Mouse (Mus musculus) forebrain, embryonic 14.5 days (tissue): ENCODE results near the gene Ehmt1. TPM values are rescaled to one million over a fixed set of nuclear protein-coding genes. Genes with fewer than 3 reads are reported as not detected.

Experiments
- ATAC-seq: fragments of 200-750 bp; cut with Nextera tagmentation; 2 replicates; pipeline ENCODE4 v1.8.0; 2017; ENCODE audit warnings: mild to moderate bottlenecking, moderate library complexity
- DNase-seq: peaks from one replicate; pipeline ENCODE4 v3.0.0-alpha.2; 2015; ENCODE audit warnings: low spot score
- H3K27ac ChIP-seq: fragments of 300-500 bp; sonication (generic); 2 replicates; pipeline ENCODE4 v1.5.1; 2014; ENCODE audit warnings: low read depth, mild to moderate bottlenecking, control low read depth, low read length, moderate library complexity
- H3K27me3 ChIP-seq: fragments of 300-500 bp; sonication (generic); replicated peaks from 2 replicates; pipeline ENCODE4 v1.6.1; 2014; ENCODE audit warnings: low read length, control low read depth, mixed read lengths; ENCODE audit not compliant: control insufficient read depth, insufficient read depth
- H3K36me3 ChIP-seq: fragments of 300-500 bp; sonication (generic); 2 replicates; pipeline ENCODE4 v1.6.1; 2014; ENCODE audit warnings: low read length, control low read depth; ENCODE audit not compliant: control insufficient read depth, insufficient read depth
- H3K4me1 ChIP-seq: fragments of 300-500 bp; sonication (generic); 2 replicates; pipeline ENCODE4 v1.6.1; 2014; ENCODE audit warnings: antibody characterized with exemption, low read length, control low read depth; ENCODE audit not compliant: control insufficient read depth, insufficient read depth
- H3K4me2 ChIP-seq: fragments of 300-500 bp; sonication (generic); 2 replicates; pipeline ENCODE4 v1.6.1; 2014; ENCODE audit warnings: mild to moderate bottlenecking, control low read depth, low read length
- H3K4me3 ChIP-seq: fragments of 300-500 bp; sonication (generic); 2 replicates; pipeline ENCODE4 v1.5.1; 2014; ENCODE audit warnings: low read depth, low read length, control low read depth
- H3K9ac ChIP-seq: fragments of 300-500 bp; sonication (generic); 2 replicates; pipeline ENCODE4 v1.6.1; 2014; ENCODE audit warnings: mild to moderate bottlenecking, low read length, control low read depth, moderate library complexity
- H3K9me3 ChIP-seq: fragments of 300-500 bp; sonication (generic); replicated peaks from 2 replicates; pipeline ENCODE4 v1.6.1; 2016; ENCODE audit warnings: low read length, control low read depth, mixed read lengths; ENCODE audit not compliant: control insufficient read depth
- WGBS: fragments of 180-500 bp; shearing (Covaris S2); extraction: QIAGEN DNeasy Blood & Tissue Kit; methylation state at CpG from one replicate; pipeline ENCODE4 v1.1.7; 2014; 5-methylcytosine and 5-hydroxymethylcytosine counted together
- polyA plus RNA-seq: library from polyadenylated mRNA; unstranded; fragments of >200 nt; fragmentation: Nextera tagmentation; extraction: Ambion mirVana; gene quantifications from 2 replicates; pipeline ENCODE4 v1.2.1, GENCODE M21; 2014

Gene Ehmt1
- polyA plus RNA-seq, 1 experiment from 2014 or later, result 76.7 TPM

DNA sequence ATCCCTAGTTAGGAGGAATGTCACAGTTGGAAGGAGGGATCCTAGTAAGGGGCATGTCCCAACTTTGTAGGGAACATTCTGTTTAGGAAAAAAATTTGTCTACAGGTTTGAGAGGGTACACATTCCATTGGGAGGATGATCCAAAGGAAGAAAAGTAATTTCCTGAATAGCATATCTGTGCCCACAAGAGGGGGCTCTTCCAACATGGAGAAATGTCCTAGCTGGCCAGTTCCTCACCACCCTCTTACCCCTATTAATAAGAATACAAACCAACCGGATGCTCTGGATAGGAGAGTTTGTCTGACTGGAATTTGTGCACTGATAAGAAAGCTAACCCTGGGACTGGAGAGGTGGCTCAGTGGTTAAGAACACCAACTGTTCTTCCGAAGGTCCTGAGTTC, 4.1 kb upstream of the Ehmt1 start:
- no peak overlapping the region for H3K4me2 ChIP-seq

DNA sequence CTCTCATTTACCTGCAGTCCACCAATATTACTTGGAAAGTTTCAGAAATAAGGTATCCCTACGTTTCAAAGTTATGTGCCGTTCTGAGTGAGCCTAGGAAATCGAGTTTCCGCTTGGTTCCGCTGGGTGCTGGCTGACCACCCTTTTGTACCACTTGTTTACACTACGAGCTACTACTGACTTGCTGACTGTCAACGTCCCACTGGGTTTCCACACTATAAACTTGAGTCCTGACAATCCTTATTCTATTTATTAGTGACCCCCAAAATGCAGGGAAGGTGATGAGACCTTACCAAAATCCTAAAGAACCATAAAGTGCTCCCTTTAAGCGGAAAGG, 393 bp upstream of the Ehmt1 start:
- peak overlapping the region; percentile 96 for H3K4me3 ChIP-seq
- peak overlapping the region; percentile 99 for H3K9ac ChIP-seq
- peak overlapping the region; percentile 58 for H3K4me2 ChIP-seq
- H3K27me3 ChIP-seq, result no peaks in the 10 kb centered on the region
- H3K36me3 ChIP-seq, result no peaks in the 10 kb centered on the region
- WGBS, result 9% methylated on average over 8 of the region's 8 CpGs
- H3K9me3 ChIP-seq, result no peaks in the 10 kb centered on the region
- DNase-seq, result no peak
- H3K4me1 ChIP-seq, result peaks cover 11% of the 10 kb centered on the region
- peak; percentile 46; the same call in 1 of the 2 replicates for ATAC-seq
- 0 out of 2 replicates have a peak overlapping the region, but pooled peaks have one; percentile 97 for H3K27ac ChIP-seq

More for the DNA sequence above, 4.1 kb upstream of the Ehmt1 start:
- H3K36me3 ChIP-seq, result 0 out of 2 replicates have a peak, but pooled peaks cover 2% of the 10 kb centered on the region
- ATAC-seq (no peak), DNase-seq (peak; percentile 20)
- WGBS, result 55% methylated on average over 2 of the region's 2 CpGs
- H3K4me1 ChIP-seq, result no peaks in the 10 kb centered on the region
- no peak overlapping the region for H3K9ac ChIP-seq
- no peak overlapping the region for H3K4me3 ChIP-seq
- H3K27ac ChIP-seq, result no peak overlapping the region
- H3K9me3 ChIP-seq, result no peaks in the 10 kb centered on the region
- no peaks in the 10 kb centered on the region for H3K27me3 ChIP-seq

DNA sequence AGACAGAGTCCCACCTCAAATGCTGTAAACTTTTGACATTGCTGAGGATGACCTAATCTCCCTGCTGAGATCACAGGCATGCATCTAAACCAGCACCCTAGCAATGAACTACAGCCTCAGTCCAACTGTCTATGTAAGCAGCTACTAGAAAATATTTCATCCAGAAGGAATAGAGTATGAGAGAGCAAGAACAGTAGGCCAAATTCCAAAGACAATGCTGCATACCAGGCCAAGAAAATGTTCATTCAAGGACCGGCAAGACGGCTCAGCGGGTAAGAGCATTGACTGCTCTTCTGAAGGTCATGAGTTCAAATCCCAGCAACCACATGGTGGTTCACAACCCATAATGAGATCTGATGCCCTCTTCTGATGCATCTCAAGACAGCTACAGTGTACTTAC, 4.7 kb downstream of the Ehmt1 start:
- H3K4me2 ChIP-seq, result no peak overlapping the region
- ATAC-seq, result no peak
- no peak overlapping the region for H3K9ac ChIP-seq
- H3K27ac ChIP-seq, result no peak overlapping the region
- H3K36me3 ChIP-seq, result peaks cover 12% of the 10 kb centered on the region
- no peaks in the 10 kb centered on the region for H3K27me3 ChIP-seq
- no peaks in the 10 kb centered on the region for H3K9me3 ChIP-seq
- peaks cover 11% of the 10 kb centered on the region for H3K4me1 ChIP-seq
- H3K4me3 ChIP-seq, result no peak overlapping the region
- no peak for DNase-seq
- 93% methylated on average over 3 of the region's 3 CpGs for WGBS

DNA sequence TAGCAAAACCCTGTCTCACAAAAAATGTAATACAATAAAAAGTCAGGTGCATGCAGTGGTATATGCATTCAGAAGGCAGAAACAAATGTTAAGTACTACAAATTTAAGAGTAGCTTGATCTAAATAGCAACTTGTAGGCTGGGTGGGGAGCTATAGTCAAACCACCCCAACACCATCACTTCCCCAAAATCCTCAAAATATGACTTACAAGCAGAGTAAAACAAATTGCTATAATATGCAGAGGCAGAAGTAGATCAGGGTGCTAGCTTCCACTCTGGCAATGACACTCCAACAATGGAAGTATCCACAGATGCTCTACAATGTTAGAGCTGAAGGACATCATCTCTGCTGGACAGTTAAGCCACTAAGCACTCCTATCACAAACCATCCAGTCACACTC, 6.8 kb downstream of the Ehmt1 start:
- DNase-seq, result no peak

DNA sequence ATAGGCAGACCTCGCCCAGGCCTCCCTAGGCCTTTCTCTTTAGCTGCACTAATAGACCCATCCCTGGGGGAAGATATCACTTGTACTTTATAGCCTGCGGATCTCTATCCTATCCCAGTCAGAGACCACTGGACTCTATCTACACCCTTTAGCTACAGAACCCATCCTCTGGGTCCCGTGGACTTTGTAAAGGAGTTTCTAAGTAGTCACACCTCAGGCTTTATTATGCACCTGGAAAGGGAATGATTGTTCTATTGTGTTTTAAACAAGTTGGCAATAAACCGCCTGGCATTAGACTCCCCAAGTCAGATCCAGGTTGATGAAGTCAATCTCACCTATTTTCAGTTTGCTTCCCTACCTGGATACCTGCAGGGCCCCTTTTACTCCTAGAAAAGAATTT, 7.2 kb downstream of the Ehmt1 start:
- WGBS, result 90% methylated on average over 4 of the region's 4 CpGs
- Histone ChIP-seq H3K4me3 (no peak overlapping the region), H3K27me3 (no peaks in the 10 kb centered on the region), H3K4me2 (no peak overlapping the region), H3K36me3 (peaks cover 12% of the 10 kb centered on the region), H3K27ac (no peak overlapping the region), H3K9me3 (no peaks in the 10 kb centered on the region), H3K4me1 (peaks cover under 1% of the 10 kb centered on the region), H3K9ac (no peak overlapping the region)
- DNase-seq (no peak), ATAC-seq (no peak)

More for the DNA sequence above, 6.8 kb downstream of the Ehmt1 start:
- ATAC-seq, result no peak
- H3K9ac ChIP-seq, result no peak overlapping the region
- peaks cover 5% of the 10 kb centered on the region for H3K4me1 ChIP-seq
- peaks cover 12% of the 10 kb centered on the region for H3K36me3 ChIP-seq
- no peaks in the 10 kb centered on the region for H3K27me3 ChIP-seq
- no peak overlapping the region for H3K4me3 ChIP-seq
- H3K9me3 ChIP-seq, result no peaks in the 10 kb centered on the region
- H3K27ac ChIP-seq, result no peak overlapping the region
- no peak overlapping the region for H3K4me2 ChIP-seq

DNA sequence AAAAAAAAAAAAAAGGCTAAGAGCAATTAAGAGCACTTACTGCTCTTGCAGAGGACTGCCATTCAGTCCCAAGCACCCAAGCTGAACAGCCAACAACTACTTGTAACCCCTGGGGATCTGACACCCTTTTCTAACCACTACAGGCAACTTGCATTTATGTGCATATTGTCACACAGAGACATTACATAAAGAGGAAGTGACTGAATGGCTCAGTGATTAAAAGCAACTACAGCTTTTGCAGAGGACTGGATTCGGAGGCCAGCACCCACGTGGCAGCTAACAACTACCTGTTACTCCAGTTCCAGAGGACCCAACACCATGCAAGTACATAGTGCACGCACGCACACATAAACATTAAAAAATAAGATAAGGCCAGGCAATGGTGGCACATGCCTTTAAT, 8.9 kb downstream of the Ehmt1 start:
- H3K27me3 ChIP-seq, result no peaks in the 10 kb centered on the region
- DNase-seq (no peak), ATAC-seq (no peak)
- H3K9me3 ChIP-seq, result no peaks in the 10 kb centered on the region
- no peak overlapping the region for H3K9ac ChIP-seq
- no peak overlapping the region for H3K27ac ChIP-seq
- 97% methylated on average over 4 of the region's 4 CpGs for WGBS
- no peak overlapping the region for H3K4me3 ChIP-seq
- no peak overlapping the region for H3K4me2 ChIP-seq
- H3K36me3 ChIP-seq, result peaks cover 12% of the 10 kb centered on the region
- peaks cover 15% of the 10 kb centered on the region for H3K4me1 ChIP-seq

DNA sequence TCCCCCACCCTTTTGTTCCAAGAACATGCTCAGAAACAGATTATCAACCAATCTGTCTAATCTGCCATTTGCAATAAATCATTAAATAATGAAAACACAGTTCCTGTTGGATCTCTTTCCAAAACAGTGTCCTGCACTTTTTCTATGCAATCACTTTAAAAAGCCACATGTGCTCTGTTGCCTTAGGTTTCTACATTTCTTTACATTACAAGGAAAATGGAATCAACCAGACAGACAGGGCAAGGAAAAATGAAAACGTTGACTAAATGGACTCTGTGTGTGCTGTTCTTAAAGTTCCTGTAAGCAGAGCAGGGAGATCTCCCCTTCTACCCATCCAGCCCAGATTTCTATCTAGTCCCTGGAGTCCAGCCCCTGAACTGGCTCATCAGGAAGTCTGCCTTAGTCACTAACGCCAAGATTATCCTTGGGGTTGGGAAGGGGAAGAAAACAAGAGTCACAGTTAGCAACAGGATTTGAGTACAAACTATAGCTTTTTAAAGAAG, 13.7 kb downstream of the Ehmt1 start:
- Histone ChIP-seq H3K27me3 (no peaks in the 10 kb centered on the region), H3K4me3 (no peak overlapping the region), H3K36me3 (no peaks in the 10 kb centered on the region), H3K9ac (peak overlapping the region; percentile 35; the same call in 1 of the 2 replicates), H3K27ac (peak overlapping the region; percentile 68), H3K4me1 (peaks cover 28% of the 10 kb centered on the region), H3K9me3 (no peaks in the 10 kb centered on the region), H3K4me2 (peak overlapping the region; percentile 4; the same call in 1 of the 2 replicates)
- 15% methylated on average over 2 of the region's 2 CpGs for WGBS
- DNase-seq, result no peak
- ATAC-seq, result 0 out of 2 replicates have a peak, but pooled peaks have one; percentile 19

DNA sequence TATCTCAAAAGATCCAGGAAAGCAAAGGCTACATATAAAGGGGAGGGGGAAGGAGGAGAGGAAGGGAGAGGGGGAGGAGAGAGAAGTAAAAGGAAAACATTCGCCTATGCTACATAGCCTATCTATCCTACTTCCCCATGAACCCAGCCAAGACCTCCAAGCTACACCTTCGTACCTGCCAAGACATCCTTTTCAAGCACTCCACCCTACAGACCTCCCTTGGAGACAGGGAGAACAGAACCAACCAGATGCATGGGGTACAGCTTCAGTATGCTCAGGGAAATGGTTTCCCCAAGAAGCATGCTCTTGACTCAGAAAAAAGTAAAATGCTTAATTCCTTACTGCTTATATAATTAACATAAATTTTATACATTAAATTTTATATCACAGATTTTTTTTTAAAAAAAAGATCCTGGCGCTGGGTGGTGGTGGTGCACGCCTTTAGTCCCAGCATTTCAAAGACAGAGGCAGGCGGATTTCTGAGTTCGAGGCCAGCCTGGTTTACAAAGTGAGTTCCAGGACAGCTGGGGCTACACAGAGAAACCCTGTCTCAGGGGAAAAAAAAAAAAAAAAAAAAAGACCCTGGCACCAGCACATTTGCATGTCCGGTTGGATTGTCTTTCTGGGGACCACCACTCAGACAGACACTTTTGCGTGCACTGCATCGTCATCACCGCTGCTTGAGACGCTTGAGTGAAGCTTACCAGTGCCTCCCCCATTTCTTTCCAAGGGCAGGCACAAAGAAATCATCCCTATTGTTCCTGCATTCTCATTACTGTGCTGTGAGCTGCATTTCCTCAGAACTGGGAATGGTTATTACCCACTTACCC, 14.4 kb downstream of the Ehmt1 start:
- Histone ChIP-seq H3K9ac (peak overlapping the region; percentile 35; the same call in 1 of the 2 replicates), H3K27ac (peak overlapping the region; percentile 68), H3K9me3 (no peaks in the 10 kb centered on the region), H3K4me1 (peaks cover 28% of the 10 kb centered on the region), H3K4me2 (peak overlapping the region; percentile 4; the same call in 1 of the 2 replicates), H3K36me3 (0 out of 2 replicates have a peak, but pooled peaks cover under 1% of the 10 kb centered on the region), H3K27me3 (no peaks in the 10 kb centered on the region), H3K4me3 (no peak overlapping the region)
- DNase-seq, result peak; percentile 81
- peak; percentile 80 for ATAC-seq
- 40% methylated on average over 11 of the region's 11 CpGs for WGBS

DNA sequence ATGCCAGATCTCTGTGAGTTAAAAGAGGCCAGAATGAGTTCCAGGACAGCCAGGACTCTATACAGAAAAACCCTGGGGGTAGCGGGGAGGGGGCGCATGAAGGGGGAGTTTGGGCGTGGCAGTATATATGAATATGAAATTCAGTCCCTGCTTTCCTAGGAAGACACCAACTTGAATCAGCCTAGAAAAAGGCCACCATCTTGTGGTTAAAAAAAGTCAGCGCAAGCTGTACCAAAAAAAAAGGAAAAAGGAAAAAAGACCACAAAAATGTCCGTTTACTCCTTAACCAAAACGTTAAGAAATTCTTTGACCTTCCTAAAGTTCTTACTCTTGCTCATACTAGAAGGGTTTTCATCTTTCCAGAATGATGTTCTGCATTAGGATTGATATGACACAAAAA, 16.4 kb downstream of the Ehmt1 start:
- no peaks in the 10 kb centered on the region for H3K9me3 ChIP-seq
- H3K4me3 ChIP-seq, result no peak overlapping the region
- peaks cover 28% of the 10 kb centered on the region for H3K4me1 ChIP-seq
- H3K4me2 ChIP-seq, result no peak overlapping the region
- 0 out of 2 replicates have a peak, but pooled peaks cover 7% of the 10 kb centered on the region for H3K36me3 ChIP-seq
- 88% methylated on average over 6 of the region's 6 CpGs for WGBS
- DNase-seq (no peak), ATAC-seq (no peak)
- H3K9ac ChIP-seq, result no peak overlapping the region
- H3K27me3 ChIP-seq, result no peaks in the 10 kb centered on the region
- H3K27ac ChIP-seq, result no peak overlapping the region
